Mouse (Mus musculus): ENCODE data around the gene Pxylp1.

GRCm38 (mm10) chr9:96867165-96867564, 25.3 kb downstream of the Pxylp1 start:
- TF ChIP-seq POLR2A (IDR thresholded peaks at IDR 0.05; ENCODE audit: insufficient read depth, low read depth, low read length) (no peak), CTCF (IDR thresholded peaks at IDR 0.05; ENCODE audit: insufficient read depth, low read depth, low read length) (no peak)

Data from olfactory bulb, adult 2 months (tissue).